Mouse (Mus musculus) left cerebral cortex, adult 9 months (tissue): ENCODE results near the gene Olfr692.
"Not testable (repeated sequence)": the region's sequence is repeated elsewhere in the genome, so short reads cannot be mapped to it uniquely, and the experiment has no call there.

Source experiments
- DNase-seq, 2 experiments: peaks; one replicate each; pipeline ENCODE4 v3.0.0; 2022; ENCODE audit warnings: low spot score in 2 of 2

Gene Olfr692

GRCm38 (mm10) chr7:105367930-105368329 lies at the start of gene Olfr692:
TSS of gene Olfr692 (plus strand) at chr7:105368230.
- DNase-seq = no peak

- no peak for DNase-seq
These were observed 42.7 kb upstream of the Olfr692 start for GRCm38 (mm10) chr7:105325302-105325701.

DNA sequence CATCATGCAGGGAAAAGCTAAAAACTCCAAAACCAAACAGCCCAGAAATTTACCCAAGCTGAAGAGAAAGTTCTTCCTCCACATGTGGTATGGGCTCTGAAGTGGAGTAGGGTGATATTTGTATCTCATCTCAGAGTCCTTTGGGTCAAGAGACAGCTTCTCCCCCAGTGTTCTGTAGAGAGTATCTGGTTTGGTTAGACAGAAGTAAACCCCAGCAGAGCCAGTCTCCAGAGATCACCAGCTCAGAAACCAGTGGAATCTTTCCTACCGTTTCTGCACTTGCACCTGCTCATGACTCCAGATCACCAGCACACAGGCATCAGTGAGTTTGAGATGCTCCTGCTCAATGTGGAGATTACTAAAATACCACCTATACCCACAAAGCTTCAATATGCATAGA lies 34.0 kb upstream of the Olfr692 start, which contains the start of gene Olfr690:
TSS of gene Olfr690 (minus strand) at position 101 of the 400 bp plus-strand sequence.
- DNase-seq = no peak

GRCm38 (mm10) chr7:105342170-105342569 lies 25.9 kb upstream of the Olfr692 start, which contains the start of gene Olfr691:
TSS of gene Olfr691 (minus strand) at chr7:105342270.
- no peak for DNase-seq

DNA sequence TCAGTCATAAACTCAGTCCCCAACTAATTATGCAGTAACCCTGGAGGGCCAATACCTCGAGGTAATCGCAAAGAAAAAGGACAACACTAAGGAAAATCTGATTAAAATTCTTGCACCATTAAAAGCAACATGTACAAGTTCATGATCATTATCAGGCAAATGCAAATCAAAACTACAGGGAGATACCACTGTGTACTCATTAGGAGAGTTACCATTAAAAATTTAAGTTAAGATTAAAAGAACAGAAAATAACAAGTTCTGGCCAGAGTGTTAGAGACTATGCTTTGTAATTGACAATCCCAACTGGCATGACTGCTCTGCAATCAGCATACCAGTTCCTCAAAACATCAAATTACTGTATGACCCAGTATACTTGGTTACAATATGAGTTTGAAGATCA lies 25.3 kb upstream of the Olfr692 start:
- no peak for DNase-seq

- DNase-seq = not testable (repeated sequence)
These were observed 12.0 kb upstream of the Olfr692 start for GRCm38 (mm10) chr7:105356064-105356463.

- DNase-seq = not testable (repeated sequence)
These were observed 11.5 kb upstream of the Olfr692 start for GRCm38 (mm10) chr7:105356487-105356886.

DNA sequence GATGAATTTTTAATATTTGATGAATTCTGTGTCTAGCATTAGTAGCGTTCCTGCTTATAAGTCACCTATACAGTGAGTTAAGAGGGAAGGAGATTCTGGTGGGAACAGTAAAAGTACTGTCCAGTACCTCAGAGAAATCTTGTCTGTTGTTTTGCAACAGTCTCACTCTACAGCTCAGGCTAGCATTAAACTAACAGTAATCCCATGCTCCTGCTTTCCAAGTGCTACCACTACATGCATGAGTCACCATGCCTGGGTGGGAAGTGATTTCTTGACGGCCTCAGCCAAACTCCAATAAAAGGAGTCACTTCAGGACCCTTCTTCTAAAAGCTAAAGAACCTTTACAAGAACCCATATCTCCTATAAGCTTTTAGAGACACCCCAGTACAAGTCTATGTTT lies 6.3 kb upstream of the Olfr692 start:
- no peak for DNase-seq

DNA sequence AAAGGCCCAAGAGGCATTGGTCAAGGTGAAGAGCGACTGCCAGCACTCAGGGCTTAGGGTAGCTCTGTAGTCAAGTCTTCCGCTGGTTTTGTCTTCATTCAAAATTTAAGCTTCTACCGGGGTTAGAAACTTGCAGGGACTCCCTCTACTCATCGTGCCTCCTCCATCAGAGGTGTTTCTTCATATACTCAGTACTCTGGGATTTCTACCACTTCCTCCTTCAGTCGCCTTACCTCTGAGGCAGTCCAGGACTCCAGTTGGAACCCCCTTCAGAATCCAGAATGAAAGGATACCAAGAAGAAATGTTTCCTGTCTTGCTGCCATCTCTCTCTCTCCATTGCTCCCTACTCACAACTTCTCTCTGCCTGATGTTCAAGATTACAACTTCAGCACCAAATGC lies 762 bp upstream of the Olfr692 start:
- DNase-seq = no peak

DNA sequence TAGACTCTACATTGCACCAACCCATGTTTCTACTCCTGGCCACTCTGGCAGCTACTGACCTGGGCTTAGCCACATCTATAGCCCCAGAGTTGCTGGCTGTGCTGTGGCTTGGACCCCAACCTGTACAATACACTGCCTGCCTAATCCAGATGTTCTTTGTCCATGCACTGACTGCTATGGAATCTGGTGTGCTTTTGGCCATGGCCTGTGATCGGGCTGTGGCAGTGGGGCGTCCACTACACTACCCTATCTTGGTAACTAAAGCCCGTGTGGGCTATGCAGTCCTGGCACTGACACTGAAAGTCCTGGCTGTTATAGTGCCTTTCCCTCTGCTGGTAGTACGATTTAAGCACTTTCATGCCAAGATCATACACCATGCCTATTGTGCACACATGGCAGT lies 491 bp downstream of the Olfr692 start:
- no peak for DNase-seq

DNA sequence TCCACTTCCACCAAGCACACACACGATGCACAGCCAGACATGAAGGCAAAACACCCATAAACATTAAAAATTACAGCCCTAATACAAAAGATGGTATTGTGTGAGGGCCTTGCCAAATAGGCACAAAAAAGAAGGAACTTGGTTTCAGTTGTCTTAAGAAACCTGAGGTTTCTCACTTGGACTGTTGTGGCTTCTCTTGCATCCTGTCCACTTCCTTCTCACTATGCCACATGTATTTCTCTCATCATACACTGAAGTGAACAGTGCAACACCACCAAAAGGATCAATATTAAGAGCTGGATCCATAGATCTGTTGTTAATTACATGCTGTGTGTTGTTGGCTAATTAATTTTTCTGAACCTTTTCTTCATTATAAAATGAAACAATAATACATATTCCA lies 4.9 kb downstream of the Olfr692 start:
- no peak for DNase-seq

- DNase-seq = no peak
These were observed 5.5 kb downstream of the Olfr692 start for GRCm38 (mm10) chr7:105373509-105373908.

DNA sequence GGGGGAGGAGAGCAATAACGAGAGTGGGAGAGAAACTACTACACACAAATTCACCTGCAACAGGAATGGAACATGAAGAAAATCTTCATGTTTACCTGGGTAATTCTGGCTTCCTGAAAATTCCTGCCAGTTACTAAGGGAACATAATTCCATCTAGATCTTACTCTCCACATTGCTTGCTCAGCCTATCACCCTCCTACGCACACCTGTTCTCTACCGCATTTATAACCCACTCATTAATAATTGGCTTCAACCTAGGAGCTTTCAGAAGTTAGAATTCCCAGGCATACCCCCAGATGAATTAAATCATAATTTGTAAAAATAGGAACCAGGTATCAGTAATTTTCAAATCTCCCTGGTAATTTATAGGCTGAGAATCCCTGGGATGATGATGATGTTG lies 5.9 kb downstream of the Olfr692 start:
- peak in 1 of 2 experiments; percentile 18 for DNase-seq

GRCm38 (mm10) chr7:105374866-105375265 lies 6.8 kb downstream of the Olfr692 start, which contains the start of gene Gm5901:
TSS of gene Gm5901 (plus strand) at chr7:105375038.
- DNase-seq = no peak

DNA sequence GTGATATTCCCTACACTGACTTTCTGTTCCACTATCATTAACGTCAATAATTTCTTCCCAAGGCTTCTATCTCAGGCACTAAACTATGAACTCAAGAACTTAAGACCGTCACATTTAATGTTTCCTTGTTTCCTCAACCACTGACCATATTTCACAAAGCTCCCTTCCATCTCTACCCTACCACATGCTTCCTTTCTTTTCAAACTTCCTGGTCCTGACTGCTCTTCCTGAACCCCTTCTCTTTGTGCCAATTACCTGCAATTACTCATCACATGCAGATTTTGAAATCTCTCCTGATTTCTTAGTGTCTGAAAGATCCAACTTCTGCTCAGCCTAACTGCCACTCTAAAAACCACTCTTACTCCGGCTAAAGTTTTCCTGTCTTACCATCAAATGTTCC lies 12.3 kb downstream of the Olfr692 start:
- no peak for DNase-seq

GRCm38 (mm10) chr7:105387696-105388095 lies 19.7 kb downstream of the Olfr692 start:
- DNase-seq = no peak

DNA sequence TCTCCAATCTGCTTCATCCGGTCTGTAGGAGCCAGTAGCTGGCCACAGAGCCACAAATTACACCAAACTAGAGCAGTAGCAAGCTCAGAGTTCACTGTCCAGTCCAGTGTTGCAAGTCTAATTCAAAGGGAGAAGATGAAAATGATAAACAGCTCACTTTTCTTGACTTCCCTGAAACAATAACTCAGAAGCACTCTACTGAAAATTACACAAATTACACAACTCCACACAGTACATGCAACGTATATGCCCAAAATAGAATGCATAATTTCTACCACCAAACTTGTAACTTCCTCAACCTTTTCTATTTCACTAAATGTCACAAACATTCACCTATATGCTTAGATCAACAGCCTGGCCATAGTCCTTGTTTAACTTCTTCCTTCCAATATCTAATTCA lies 22.2 kb downstream of the Olfr692 start:
- no peak for DNase-seq

- no peak for DNase-seq
These were observed 26.6 kb downstream of the Olfr692 start for GRCm38 (mm10) chr7:105394606-105395005.

- DNase-seq = no peak
These were observed 27.2 kb downstream of the Olfr692 start for GRCm38 (mm10) chr7:105395131-105395820.

DNA sequence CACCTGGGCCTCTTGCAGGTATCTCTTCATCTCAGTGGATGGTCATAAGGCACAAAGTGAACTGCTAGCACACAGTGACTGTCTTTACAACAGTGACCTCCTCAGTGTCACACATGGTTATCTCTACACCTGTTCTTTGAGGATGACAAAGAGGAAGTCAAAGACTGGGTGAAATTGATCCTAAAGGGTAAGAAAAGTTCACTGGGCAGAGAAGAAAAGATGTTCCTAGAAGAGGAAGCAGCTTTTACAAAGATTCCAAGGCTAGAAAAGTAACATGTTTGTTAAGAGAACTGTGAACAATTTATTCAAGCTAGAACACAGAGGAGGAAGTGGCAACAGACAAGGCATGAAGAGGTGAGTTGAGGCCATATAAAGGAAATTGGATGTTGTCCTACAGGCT lies 28.1 kb downstream of the Olfr692 start:
- DNase-seq = no peak

DNA sequence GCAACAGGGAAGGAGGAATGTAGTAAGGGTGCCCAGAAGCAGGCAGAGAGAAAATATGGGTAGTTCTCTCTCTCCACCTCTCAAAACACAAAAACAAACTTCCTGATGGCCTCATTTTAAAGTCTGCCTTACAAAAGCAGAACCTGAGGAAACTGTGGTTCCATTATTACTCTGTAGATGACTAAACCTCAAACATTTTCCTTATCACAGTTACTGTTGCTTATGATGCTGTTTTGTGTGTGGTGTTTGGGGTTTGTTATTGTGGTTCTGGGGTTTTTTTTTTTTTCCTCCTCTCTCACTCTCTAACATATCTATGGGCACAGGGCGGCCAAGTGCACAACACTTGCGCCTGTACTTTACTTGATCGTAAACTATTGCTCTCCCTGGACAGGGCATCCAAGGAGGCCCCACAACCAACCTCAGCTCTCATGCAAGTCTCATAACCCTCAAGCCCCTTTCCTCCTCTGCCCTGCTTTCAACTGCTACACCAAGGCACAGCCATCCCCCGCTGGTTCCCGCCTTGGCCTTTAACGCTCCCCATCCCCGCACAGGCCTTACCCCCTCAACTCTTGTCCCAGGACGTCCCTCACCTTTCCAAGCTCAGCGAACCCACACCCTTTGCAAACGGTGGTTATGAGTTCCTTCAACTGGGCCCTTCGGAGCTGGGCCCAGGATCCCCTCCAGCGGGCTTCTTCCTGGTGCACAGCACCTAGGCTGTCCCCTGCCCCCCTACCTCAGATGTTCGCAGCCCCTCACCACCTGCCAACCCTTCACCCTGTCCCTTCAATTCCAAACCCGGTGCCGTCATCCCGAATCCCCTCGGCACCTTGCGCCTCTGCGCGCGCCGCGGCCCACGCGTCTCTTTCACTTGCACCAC lies 31.3 kb downstream of the Olfr692 start:
- no peak for DNase-seq

GRCm38 (mm10) chr7:105399935-105400624 lies 32.0 kb downstream of the Olfr692 start, which contains the start of gene Fam160a2:
TSS of gene Fam160a2 (minus strand) at chr7:105400054.
- peak; percentile 98 to 99 for DNase-seq
